Mouse (Mus musculus): ENCODE measurements at regions not wholly inside any gene's neighbourhood (a gene's known extent, or its start where the extent isn't known, plus 50 kb on each side); places are given as distances from the start of the nearest gene placed in this dataset.

GRCm38 (mm10) chr14:76882711-76883171, 153.8 kb upstream of the Ccdc122 start:
- TF ChIP-seq CTCF (IDR thresholded peaks at IDR 0.05; ENCODE audit: low read depth, low read length) (no peak), POLR2A (IDR thresholded peaks at IDR 0.05; ENCODE audit: borderline replicate concordance, low read depth, low read length) (no peak)

Measured in bone marrow macrophage, adult 2 months (primary cell).